Mouse (Mus musculus): ENCODE data around the gene Fzd10. TPM values are rescaled to one million over a fixed set of nuclear protein-coding genes. Genes with fewer than 3 reads are reported as not detected.
A peak's percentile ranks its signal among the peaks of the same experiment; 100 is the strongest.

Fzd10 gene
- 0.14 and 0.30 TPM in 2 replicates for polyA plus RNA-seq (2012; rRNA removed)

GRCm38 (mm10) chr5:128600072-128601021 is at the start of gene Fzd10:
TSS of gene Fzd10 (plus strand) at chr5:128600844.
- WGBS = 1% methylated on average over 73 of the region's 73 CpGs
- no peak for DNase-seq (ENCODE audit: low read depth, low spot score)

- WGBS = 13% methylated on average over 11 of the region's 11 CpGs
- DNase-seq (ENCODE audit: low read depth, low spot score) = no peak
These were observed 49.2 kb upstream of the Fzd10 start for GRCm38 (mm10) chr5:128551448-128551847.

- 10% methylated on average over 28 of the region's 28 CpGs for WGBS
- no peak for DNase-seq (ENCODE audit: low read depth, low spot score)
These were observed 48.3 kb upstream of the Fzd10 start for GRCm38 (mm10) chr5:128552136-128552890.

GRCm38 (mm10) chr5:128558126-128558525 is 42.5 kb upstream of the Fzd10 start:
- no peak for DNase-seq (ENCODE audit: low read depth, low spot score)
- WGBS = 21% methylated on average over 7 of the region's 7 CpGs

- no peak for DNase-seq (ENCODE audit: low read depth, low spot score)
- WGBS = 49% methylated on average over 6 of the region's 6 CpGs
These were observed 33.3 kb upstream of the Fzd10 start for GRCm38 (mm10) chr5:128567313-128567712.

GRCm38 (mm10) chr5:128568970-128569369 is 31.7 kb upstream of the Fzd10 start:
- no peak for DNase-seq (ENCODE audit: low read depth, low spot score)
- 34% methylated on average over 5 of the region's 5 CpGs for WGBS

GRCm38 (mm10) chr5:128570091-128570490 is 30.6 kb upstream of the Fzd10 start:
- no peak for DNase-seq (ENCODE audit: low read depth, low spot score)
- WGBS = 25% methylated on average over 5 of the region's 5 CpGs

- WGBS = 50% methylated on average over 5 of the region's 5 CpGs
- no peak for DNase-seq (ENCODE audit: low read depth, low spot score)
These were observed 29.8 kb upstream of the Fzd10 start for GRCm38 (mm10) chr5:128570848-128571247.

- 69% methylated on average over 8 of the region's 8 CpGs for WGBS
- DNase-seq (ENCODE audit: low read depth, low spot score) = no peak
These were observed 28.9 kb upstream of the Fzd10 start for GRCm38 (mm10) chr5:128571706-128572105.

GRCm38 (mm10) chr5:128575997-128576579 is 24.6 kb upstream of the Fzd10 start:
- WGBS = 67% methylated on average over 9 of the region's 9 CpGs
- DNase-seq (ENCODE audit: low read depth, low spot score) = no peak

- DNase-seq (ENCODE audit: low read depth, low spot score) = peak; percentile 95
- 13% methylated on average over 9 of the region's 9 CpGs for WGBS
These were observed 21.5 kb upstream of the Fzd10 start for GRCm38 (mm10) chr5:128579047-128579650.

- 70% methylated on average over 4 of the region's 4 CpGs for WGBS
- no peak for DNase-seq (ENCODE audit: low read depth, low spot score)
These were observed 19.7 kb upstream of the Fzd10 start for GRCm38 (mm10) chr5:128580931-128581330.

- WGBS = 75% methylated on average over 8 of the region's 8 CpGs
- no peak for DNase-seq (ENCODE audit: low read depth, low spot score)
These were observed 19.1 kb upstream of the Fzd10 start for GRCm38 (mm10) chr5:128581516-128581921.

GRCm38 (mm10) chr5:128589231-128589630 is 11.4 kb upstream of the Fzd10 start:
- DNase-seq (ENCODE audit: low read depth, low spot score) = peak; percentile 71
- WGBS = 18% methylated on average over 1 of the region's 1 CpGs

GRCm38 (mm10) chr5:128593446-128593845 is 7.2 kb upstream of the Fzd10 start:
- 92% methylated on average over 13 of the region's 13 CpGs for WGBS
- no peak for DNase-seq (ENCODE audit: low read depth, low spot score)

- WGBS = 11% methylated on average over 20 of the region's 20 CpGs
These were observed 3.8 kb upstream of the Fzd10 start for GRCm38 (mm10) chr5:128596813-128597212.

GRCm38 (mm10) chr5:128597381-128597780 is 3.3 kb upstream of the Fzd10 start:
- no peak for DNase-seq (ENCODE audit: low read depth, low spot score)
- 39% methylated on average over 4 of the region's 4 CpGs for WGBS

More at GRCm38 (mm10) chr5:128596813-128597212, 3.8 kb upstream of the Fzd10 start:
- no peak for DNase-seq (ENCODE audit: low read depth, low spot score)

- DNase-seq (ENCODE audit: low read depth, low spot score) = no peak
- 12% methylated on average over 10 of the region's 10 CpGs for WGBS
These were observed 2.4 kb upstream of the Fzd10 start for GRCm38 (mm10) chr5:128598191-128598720.

- DNase-seq (ENCODE audit: low read depth, low spot score) = no peak
- WGBS = 3% methylated on average over 20 of the region's 20 CpGs
These were observed 1.8 kb upstream of the Fzd10 start for GRCm38 (mm10) chr5:128598760-128599364.

All from large intestine, adult 2 months (tissue).